Mouse (Mus musculus) olfactory bulb, adult 2 months (tissue): ENCODE data around the gene Gm11032. TPM values are rescaled to one million over a fixed set of nuclear protein-coding genes. Genes with fewer than 3 reads are reported as not detected.
"Not testable (repeated sequence)": the region's sequence is repeated elsewhere in the genome, so short reads cannot be mapped to it uniquely, and the experiment has no call there.

Source experiments
- H3K27ac ChIP-seq: fragments of 200-500 bp; 2 replicates; pipeline ENCODE4 v1.5.1; 2012; ENCODE audit warnings: low read depth, low read length; ENCODE audit not compliant: insufficient read depth
- H3K4me1 ChIP-seq: fragments of 200-500 bp; 2 replicates; pipeline ENCODE4 v1.6.1; 2012; ENCODE audit warnings: low read length; ENCODE audit not compliant: control insufficient read depth, insufficient read depth
- H3K4me3 ChIP-seq: fragments of 200-500 bp; 2 replicates; pipeline ENCODE4 v1.5.1; 2012; ENCODE audit warnings: mild to moderate bottlenecking, low read depth, low read length, moderate library complexity; ENCODE audit not compliant: insufficient read depth
- CTCF ChIP-seq: fragments of 200-500 bp; IDR thresholded peaks from 2 replicates; pipeline ENCODE4 v1.5.1; 2012; ENCODE audit warnings: low read depth, mild to moderate bottlenecking, low read length, moderate library complexity; ENCODE audit not compliant: insufficient read depth
- POLR2A ChIP-seq: fragments of 200-500 bp; IDR thresholded peaks from 2 replicates; pipeline ENCODE4 v1.6.1; 2012; ENCODE audit warnings: mild to moderate bottlenecking, low read depth, low read length, moderate library complexity; ENCODE audit not compliant: insufficient read depth
- WGBS: fragments of 180-500 bp; shearing (Covaris S2); methylation state at CpG from one replicate; pipeline ENCODE4 v1.1.7; 2018; 5-methylcytosine and 5-hydroxymethylcytosine counted together
- polyA plus RNA-seq: library from polyadenylated mRNA; stranded (reverse); fragments of >200 nt; gene quantifications from 2 replicates; pipeline ENCODE4 v1.2.4, GENCODE M21; 2012; ENCODE audit warnings: low replicate concordance; ENCODE audit not compliant: missing spikeins, insufficient read depth, insufficient read length

Gm11032 gene
- polyA plus RNA-seq, 1 experiment, result not detected

DNA sequence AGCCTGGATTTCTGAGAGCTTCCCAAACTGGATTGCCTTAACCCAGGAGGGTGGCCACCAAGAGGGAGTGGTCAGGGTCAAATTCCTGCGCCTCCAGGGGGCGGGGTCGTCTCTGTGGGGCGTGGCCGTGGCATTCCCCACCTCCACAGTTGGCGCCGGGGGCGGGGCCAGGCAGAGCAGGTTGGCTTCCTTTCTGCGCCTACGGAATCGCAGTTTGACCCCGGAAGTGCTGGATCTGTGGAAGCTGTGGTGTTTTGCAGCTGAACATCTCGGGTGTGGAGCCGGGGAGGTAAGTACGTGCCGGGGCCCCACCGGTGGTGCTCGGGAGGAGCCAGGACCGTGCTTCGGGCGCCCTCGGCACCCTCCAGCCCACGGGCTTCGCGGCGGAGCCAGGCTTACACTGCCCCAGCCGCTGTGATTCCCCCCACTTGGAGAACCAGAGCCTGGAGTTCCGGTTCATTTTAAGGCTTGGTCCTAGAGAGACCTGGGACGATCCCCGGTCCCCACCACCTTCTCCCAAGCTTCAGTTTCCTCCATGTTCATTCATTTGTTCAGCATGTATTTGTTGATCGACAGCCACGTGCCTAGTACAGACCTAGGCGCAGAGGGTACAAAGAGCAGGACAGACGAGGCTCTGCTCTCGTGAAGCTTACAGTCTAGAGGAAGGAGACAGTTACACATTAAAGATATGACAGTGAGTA lies 17.8 kb downstream of the Gm11032 start, which contains the start of gene Ascc2:
Gene Ascc2, plus strand, starts transcription at position 214 of the 701 bp plus-strand sequence.
- TF ChIP-seq POLR2A, result peak; percentile 47; the same call in 1 of the 2 replicates
- TF ChIP-seq CTCF, result no peak
- H3K4me3 ChIP-seq, result peak within 1 kb of the TSS; percentile 83
- peaks cover 8% of the 10 kb centered on the region for H3K4me1 ChIP-seq
- H3K27ac ChIP-seq, result no peak within 1 kb of the TSS
- WGBS, result under 1% methylated on average over 35 of the region's 35 CpGs

DNA sequence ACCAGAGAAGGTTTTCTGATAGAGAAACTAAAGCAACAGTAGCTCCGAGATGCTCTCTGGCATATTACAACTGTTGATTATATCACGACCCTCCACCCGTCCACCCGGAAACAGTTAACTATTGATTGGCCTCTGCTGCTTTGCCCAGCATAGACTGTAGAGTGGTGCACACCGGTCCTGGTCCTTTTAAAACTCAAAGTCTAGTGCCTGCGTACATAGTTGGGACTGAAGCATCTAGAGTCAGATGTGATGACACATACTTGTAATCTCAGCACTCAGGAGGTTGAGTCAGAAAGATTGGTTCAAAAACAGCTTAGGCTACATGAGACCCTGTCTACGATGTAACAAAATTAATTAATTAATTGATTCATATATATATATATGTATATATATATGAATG lies 18.4 kb downstream of the Gm11032 start:
- no peak overlapping the region for H3K27ac ChIP-seq
- 12% methylated on average over 7 of the region's 7 CpGs for WGBS
- peaks cover 8% of the 10 kb centered on the region for H3K4me1 ChIP-seq

DNA sequence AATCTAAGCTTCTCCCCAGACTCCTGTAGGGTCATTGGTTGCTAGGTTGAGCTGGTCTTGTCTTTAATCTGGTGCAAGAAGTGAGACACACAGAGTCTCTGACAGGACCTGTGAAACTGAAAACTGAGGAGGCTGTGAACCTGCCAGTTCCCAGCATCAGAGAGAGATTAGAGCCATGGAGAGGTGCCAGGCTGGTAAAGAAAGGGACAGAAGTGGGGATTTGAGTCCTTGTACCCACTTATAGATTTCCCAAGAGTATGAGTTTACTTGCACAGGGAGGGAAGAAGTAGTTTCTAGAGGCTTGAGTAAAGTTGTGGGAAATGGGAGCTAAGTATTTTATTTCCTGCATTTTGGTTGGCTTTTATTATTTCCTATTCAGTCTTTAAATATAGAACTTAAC lies 21.3 kb downstream of the Gm11032 start:
- H3K4me3 ChIP-seq, result no peak overlapping the region
- H3K27ac ChIP-seq, result no peak overlapping the region
- TF ChIP-seq POLR2A, result no peak
- no peak for TF ChIP-seq CTCF
- peaks cover 8% of the 10 kb centered on the region for H3K4me1 ChIP-seq

More for the DNA sequence above, 18.4 kb downstream of the Gm11032 start:
- H3K4me3 ChIP-seq, result peak overlapping the region; percentile 83
- no peak for TF ChIP-seq POLR2A
- TF ChIP-seq CTCF, result no peak

DNA sequence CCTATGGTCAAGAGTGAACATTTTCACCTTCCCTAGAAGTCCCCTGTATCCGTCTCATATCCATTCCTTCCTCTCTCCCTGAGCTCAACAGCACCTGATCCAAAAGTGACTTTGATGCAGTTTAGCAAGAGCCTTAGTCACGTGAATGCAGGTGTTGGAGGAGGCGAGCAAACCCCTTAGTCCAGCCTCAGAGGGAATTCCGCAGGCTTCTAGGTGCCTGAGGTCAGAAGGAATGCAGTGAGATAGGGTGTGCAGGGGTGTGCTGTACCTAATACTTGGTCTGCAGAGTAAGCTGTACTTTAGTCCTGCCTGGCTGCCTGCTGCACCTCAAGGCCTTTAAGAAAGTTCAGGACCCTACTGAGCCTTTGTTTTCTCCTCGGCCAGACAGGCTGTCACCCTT lies 23.9 kb downstream of the Gm11032 start:
- H3K27ac ChIP-seq, result no peak overlapping the region
- WGBS, result 65% methylated on average over 5 of the region's 5 CpGs
- H3K4me3 ChIP-seq, result no peak overlapping the region
- H3K4me1 ChIP-seq, result peaks cover 6% of the 10 kb centered on the region
- TF ChIP-seq CTCF (no peak), POLR2A (no peak)

DNA sequence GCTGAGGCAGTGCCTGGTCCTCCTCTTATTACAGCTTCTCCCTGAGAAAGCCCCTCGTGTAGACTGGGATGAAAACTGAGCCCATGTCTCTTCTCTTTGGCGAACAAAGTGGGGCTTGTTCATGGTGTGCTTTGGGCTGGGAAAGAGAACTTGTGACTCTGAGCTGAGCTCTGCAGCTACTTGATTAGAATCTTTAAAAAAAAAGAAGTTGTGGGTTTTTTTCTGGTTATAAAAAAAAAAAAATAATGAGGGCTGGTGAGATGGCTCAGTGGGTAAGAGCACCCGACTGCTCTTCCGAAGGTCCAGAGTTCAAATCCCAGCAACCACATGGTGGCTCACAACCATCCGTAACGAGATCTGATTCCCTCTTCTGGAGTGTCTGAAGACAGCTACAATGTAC lies 25.3 kb downstream of the Gm11032 start:
- WGBS, result 83% methylated on average over 6 of the region's 6 CpGs
- H3K4me3 ChIP-seq, H3K27ac ChIP-seq, H3K4me1 ChIP-seq: not testable (repeated sequence)

DNA sequence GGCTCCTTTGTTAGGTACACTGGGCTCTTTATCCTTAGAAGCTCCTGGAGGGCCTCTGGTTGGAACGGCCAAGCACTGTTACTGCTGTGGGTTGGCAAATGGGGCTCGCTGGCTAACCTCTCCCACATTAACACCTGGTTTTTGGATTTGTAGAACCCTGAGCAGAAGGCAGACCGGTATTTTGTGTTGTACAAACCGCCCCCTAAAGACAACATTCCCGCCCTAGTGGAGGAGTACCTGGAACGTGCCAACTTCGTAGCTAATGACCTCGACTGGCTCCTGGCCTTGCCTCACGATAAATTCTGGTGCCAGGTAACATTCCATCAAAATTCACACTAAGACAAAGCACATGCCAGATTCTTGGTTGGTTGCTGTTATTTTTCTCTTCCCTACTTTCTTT lies 26.5 kb downstream of the Gm11032 start:
- no peaks in the 10 kb centered on the region for H3K4me1 ChIP-seq
- 79% methylated on average over 9 of the region's 9 CpGs for WGBS
- no peak overlapping the region for H3K4me3 ChIP-seq
- TF ChIP-seq POLR2A (no peak), CTCF (no peak)
- H3K27ac ChIP-seq, result no peak overlapping the region

DNA sequence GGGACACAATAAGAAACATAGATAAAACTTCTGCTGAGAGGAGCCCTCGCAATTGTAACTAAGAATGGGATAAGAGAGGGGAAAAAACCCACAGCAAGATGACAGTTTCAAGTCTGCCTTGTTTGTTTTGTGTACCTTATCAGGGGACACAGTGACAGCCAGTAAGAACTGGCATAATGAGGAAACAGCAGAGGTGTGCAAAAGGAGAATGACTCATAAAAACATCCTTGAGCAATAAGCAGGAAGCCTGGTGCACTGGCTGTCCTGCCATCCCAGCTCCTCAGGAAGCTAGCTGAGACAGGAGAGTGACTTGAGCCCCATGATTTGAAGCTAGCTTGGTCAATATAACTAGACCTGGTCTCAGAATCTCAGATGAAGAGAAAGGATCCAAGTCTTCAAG lies 40.0 kb downstream of the Gm11032 start:
- 100% methylated on average over 1 of the region's 1 CpGs for WGBS
- TF ChIP-seq POLR2A (no peak), CTCF (no peak)
- Histone ChIP-seq H3K27ac (no peak overlapping the region), H3K4me3 (no peak overlapping the region), H3K4me1 (peaks cover 5% of the 10 kb centered on the region)

DNA sequence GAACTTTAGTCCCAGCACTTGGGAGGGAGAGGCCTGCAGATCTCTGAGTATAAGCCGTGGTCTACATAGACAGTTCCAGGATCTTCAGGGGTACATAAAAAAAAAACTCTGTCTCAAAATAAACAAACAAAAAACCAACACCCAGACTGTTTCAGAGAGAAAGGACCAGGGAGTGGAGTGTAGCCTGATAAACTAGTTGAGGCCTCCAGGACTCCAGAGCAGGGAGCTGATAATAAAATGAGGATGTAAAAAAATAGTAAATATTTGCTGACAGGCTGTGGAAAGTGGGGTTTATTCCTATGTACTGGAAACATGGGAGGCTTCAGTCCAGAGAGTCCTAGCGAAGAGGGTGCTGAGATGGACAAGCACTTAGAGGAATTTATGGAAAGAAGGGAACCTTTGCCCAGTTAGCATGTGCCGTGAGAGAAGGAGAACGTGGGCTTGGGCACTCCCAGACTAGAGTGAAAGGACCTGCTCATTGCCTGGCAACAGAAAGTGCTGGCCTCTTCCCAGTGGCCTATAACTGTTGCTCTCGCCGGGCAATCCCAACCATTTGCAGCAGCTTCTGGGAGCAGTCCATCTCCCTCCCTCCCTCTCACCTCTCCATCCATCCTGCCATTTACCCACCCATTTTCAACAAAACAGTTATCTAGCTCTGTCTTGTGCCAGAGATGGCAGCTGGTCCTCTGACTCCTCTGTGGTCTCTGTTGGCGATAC lies 40.6 kb downstream of the Gm11032 start:
- H3K27ac ChIP-seq, result no peak overlapping the region
- WGBS, result 68% methylated on average over 7 of the region's 7 CpGs
- H3K4me3 ChIP-seq, result no peak overlapping the region
- TF ChIP-seq POLR2A, result no peak
- no peak for TF ChIP-seq CTCF
- H3K4me1 ChIP-seq, result peaks cover 5% of the 10 kb centered on the region

DNA sequence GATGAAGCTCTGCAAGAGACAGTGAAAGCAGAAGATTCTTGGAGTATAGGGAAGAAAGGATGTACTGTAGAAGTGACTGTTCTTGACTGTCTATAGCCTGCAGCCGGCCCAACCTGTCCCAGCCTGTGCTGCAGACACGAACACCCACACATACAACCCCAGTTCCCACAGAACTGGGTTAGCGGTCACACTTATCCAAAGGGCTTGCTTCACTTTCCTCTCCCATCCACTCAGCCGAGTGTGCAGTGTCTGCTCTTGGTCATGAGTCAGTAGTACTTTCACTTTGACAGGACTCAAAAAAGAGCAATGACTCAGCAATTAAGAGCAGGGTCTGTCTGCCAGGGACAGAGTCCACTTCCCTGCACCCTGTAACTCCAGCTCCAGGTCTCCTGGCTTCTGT lies 41.5 kb downstream of the Gm11032 start:
- Histone ChIP-seq H3K27ac (no peak overlapping the region), H3K4me3 (no peak overlapping the region), H3K4me1 (peaks cover 5% of the 10 kb centered on the region)
- TF ChIP-seq POLR2A, result no peak
- no peak for TF ChIP-seq CTCF
- 64% methylated on average over 4 of the region's 4 CpGs for WGBS
